Mouse (Mus musculus) forebrain, embryonic 10.5 days (tissue): ENCODE data around the gene Ror1. TPM values are rescaled to one million over a fixed set of nuclear protein-coding genes. Genes with fewer than 3 reads are reported as not detected.
A peak's percentile ranks its signal among the peaks of the same experiment; 100 is the strongest.

Experiments
- DNase-seq: peaks from one replicate; pipeline ENCODE4 v3.0.0-alpha.2; 2017; ENCODE audit warnings: low spot score; ENCODE audit errors: extremely low spot score
- H3K27ac ChIP-seq: fragments of 300-500 bp; sonication (generic); 2 replicates; pipeline ENCODE4 v1.5.1; 2016; ENCODE audit warnings: mild to moderate bottlenecking
- H3K27me3 ChIP-seq: fragments of 300-500 bp; sonication (generic); 2 replicates; pipeline ENCODE4 v1.6.1; 2016; ENCODE audit warnings: mild to moderate bottlenecking; ENCODE audit not compliant: poor library complexity, severe bottlenecking
- H3K36me3 ChIP-seq: fragments of 300-500 bp; sonication (generic); replicated peaks from 2 replicates; pipeline ENCODE4 v1.6.1; 2016; ENCODE audit warnings: mild to moderate bottlenecking, moderate library complexity
- H3K4me1 ChIP-seq: fragments of 300-500 bp; sonication (generic); 2 replicates; pipeline ENCODE4 v1.6.1; 2016
- H3K4me3 ChIP-seq: fragments of 300-500 bp; sonication (generic); 2 replicates; pipeline ENCODE4 v1.5.1; 2016; ENCODE audit warnings: mild to moderate bottlenecking, moderate library complexity
- H3K9me3 ChIP-seq: fragments of 300-500 bp; sonication (generic); 2 replicates; pipeline ENCODE4 v1.6.1; 2016; ENCODE audit warnings: mild to moderate bottlenecking, moderate library complexity
- WGBS: fragments of 180-500 bp; shearing (Covaris S2); methylation state at CpG from one replicate; pipeline ENCODE4 v1.1.7; 2016; 5-methylcytosine and 5-hydroxymethylcytosine counted together
- polyA plus RNA-seq: library from polyadenylated mRNA; unstranded; fragments of >200 nt; fragmentation: Nextera tagmentation; extraction: Ambion mirVana; gene quantifications from 2 replicates; pipeline ENCODE4 v1.2.1, GENCODE M21; 2016

Ror1 gene
- polyA plus RNA-seq, 1 experiment from 2014 or later = 7.0 TPM

- Histone ChIP-seq H3K4me1 (peaks cover 36% of the 10 kb centered on the region), H3K36me3 (peaks cover 4% of the 10 kb centered on the region; the same call in 1 of the 2 replicates), H3K27ac (no peak overlapping the region), H3K4me3 (no peak overlapping the region), H3K9me3 (no peaks in the 10 kb centered on the region), H3K27me3 (no peaks in the 10 kb centered on the region)
- DNase-seq = no peak
- 72% methylated on average over 8 of the region's 8 CpGs for WGBS
Observed at GRCm38 (mm10) chr4:100409521-100409920, 313.9 kb downstream of the Ror1 start.

DNA sequence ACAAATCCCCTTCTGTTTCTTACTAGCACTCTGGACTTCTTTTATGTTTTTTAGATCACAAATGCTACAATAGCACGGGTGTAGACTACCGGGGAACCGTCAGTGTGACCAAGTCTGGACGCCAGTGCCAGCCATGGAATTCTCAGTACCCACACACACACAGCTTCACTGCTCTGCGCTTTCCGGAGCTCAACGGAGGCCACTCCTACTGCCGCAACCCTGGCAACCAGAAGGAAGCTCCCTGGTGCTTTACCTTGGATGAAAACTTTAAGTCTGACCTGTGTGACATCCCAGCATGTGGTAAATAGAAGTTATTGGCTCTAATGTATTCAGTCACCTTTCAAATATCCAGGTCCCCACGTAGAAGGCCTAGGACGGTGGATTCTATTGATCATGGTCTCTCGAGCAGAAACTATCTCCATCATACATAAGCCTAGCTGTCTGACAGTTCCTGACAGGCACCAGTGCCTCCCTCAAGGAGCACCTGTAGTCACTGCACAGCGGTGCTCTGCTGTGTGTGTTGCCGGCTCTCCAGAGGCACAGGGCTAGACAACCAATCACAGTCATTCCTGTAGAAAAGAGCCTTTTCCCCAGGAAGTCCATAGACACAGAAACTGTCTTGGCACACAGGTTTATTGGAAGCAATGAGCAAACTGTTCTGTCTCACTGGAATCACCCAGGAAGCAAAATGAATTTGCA lies 316.4 kb downstream of the Ror1 start:
- no peaks in the 10 kb centered on the region for H3K9me3 ChIP-seq
- H3K36me3 ChIP-seq = peaks cover 4% of the 10 kb centered on the region; the same call in 1 of the 2 replicates
- no peak for DNase-seq
- 45% methylated on average over 13 of the region's 13 CpGs for WGBS
- no peaks in the 10 kb centered on the region for H3K27me3 ChIP-seq
- no peak overlapping the region for H3K4me3 ChIP-seq
- H3K4me1 ChIP-seq = peaks cover 30% of the 10 kb centered on the region
- no peak overlapping the region for H3K27ac ChIP-seq

GRCm38 (mm10) chr4:100422756-100423155 lies 327.2 kb downstream of the Ror1 start:
- H3K27ac ChIP-seq = no peak overlapping the region
- 12% methylated on average over 3 of the region's 3 CpGs for WGBS
- no peak for DNase-seq
- no peak overlapping the region for H3K4me3 ChIP-seq
- H3K9me3 ChIP-seq = no peaks in the 10 kb centered on the region
- no peaks in the 10 kb centered on the region for H3K36me3 ChIP-seq
- peaks cover 12% of the 10 kb centered on the region for H3K4me1 ChIP-seq
- H3K27me3 ChIP-seq = peaks cover 3% of the 10 kb centered on the region; the same call in 1 of the 2 replicates

GRCm38 (mm10) chr4:100426101-100426500 lies 330.5 kb downstream of the Ror1 start:
- Histone ChIP-seq H3K27me3 (peaks cover 3% of the 10 kb centered on the region; the same call in 1 of the 2 replicates), H3K36me3 (no peaks in the 10 kb centered on the region), H3K27ac (no peak overlapping the region), H3K9me3 (no peaks in the 10 kb centered on the region), H3K4me1 (peaks cover 20% of the 10 kb centered on the region), H3K4me3 (no peak overlapping the region)
- 90% methylated on average over 1 of the region's 1 CpGs for WGBS
- no peak for DNase-seq

DNA sequence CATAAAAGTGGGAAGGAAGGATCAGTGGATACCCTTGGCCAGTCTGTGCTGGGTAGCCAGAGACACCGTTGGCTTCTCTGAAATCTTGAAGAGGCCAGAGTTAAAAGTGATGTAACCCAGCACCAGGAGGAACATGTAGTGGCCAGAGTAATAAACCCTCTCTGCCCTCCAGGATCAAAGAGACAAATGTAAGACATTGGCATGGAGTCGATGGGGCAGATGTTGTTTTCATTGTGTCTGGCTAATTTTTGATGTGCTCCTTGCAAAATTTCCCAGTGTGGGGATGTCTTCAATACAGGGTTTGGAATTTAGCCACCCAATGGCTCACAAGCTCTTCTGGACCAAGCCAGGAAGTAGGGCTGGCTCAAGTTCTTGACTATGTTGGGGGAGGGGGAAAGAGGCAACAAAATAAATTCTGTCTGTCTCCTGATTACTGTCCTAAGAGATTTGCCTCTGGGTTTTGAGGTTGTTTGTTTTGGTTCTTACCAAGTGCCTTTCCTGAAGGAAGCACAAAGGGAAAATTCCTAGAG lies 333.8 kb downstream of the Ror1 start:
- Histone ChIP-seq H3K9me3 (no peaks in the 10 kb centered on the region), H3K36me3 (no peaks in the 10 kb centered on the region), H3K27ac (no peak overlapping the region), H3K4me1 (peaks cover 7% of the 10 kb centered on the region; the same call in 1 of the 2 replicates), H3K27me3 (peaks cover 3% of the 10 kb centered on the region; the same call in 1 of the 2 replicates), H3K4me3 (no peak overlapping the region)
- WGBS = 85% methylated on average over 2 of the region's 2 CpGs
- DNase-seq = no peak

DNA sequence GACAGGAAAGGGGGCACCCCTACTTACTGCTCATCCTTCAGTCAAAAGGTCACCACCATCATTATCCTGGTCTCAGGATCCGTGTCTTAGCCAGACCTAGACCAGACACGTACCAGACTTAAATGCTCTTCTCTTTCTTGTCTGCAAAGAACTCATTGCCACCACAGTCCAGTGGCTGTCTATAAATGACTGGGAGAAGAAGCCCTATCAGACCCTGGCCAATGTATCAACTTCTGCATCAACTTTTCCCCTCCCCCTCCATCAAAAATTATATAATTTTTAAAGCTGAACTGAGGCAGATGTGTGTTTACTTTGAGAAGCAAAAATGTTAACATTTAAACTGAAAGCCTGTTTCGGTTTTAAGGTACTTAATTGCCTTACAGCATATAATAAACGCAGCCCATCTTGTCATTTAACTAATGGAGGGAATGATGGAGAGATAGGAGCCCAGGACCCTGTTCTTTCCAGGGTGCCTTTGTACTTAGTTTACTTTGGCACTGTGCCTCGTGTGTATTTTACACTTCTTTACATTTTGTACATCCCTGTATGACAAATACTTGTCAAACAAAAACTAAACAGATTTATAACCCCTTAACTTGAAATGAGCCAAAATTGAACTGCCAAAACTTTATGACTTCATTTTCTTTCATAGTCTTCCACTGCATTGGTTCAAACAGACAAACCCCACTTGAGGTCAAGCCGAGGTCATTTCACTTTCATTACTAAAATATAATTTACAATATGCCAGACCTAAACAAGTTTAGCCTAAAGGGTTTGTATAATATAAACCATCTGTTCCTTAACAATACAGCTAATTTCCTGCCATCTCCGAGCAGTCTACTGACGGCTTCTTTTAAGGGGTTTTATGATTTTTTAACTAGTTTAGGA lies 339.9 kb downstream of the Ror1 start:
- Histone ChIP-seq H3K9me3 (no peaks in the 10 kb centered on the region), H3K4me1 (no peaks in the 10 kb centered on the region), H3K27me3 (no peaks in the 10 kb centered on the region), H3K27ac (no peak overlapping the region), H3K36me3 (no peaks in the 10 kb centered on the region), H3K4me3 (no peak overlapping the region)
- WGBS = 79% methylated on average over 8 of the region's 8 CpGs
- no peak for DNase-seq

DNA sequence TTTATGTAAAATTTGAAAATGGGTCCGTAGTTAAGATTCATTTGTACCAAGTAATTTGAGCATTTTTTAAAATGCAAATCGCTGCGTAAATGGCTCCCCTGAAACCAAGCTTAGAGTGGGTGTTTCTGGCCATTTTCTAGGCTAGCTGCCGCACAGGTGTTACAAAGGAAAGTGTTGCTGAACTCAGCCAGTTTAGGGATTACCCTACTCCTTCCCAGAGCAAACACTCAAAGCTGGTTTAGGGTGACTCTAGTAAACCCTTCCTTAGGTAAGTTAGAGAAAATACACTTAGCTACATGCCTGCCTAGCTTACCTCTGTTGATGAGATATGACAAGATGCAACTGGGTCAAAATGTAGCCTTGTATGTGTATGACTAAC lies 340.6 kb downstream of the Ror1 start:
- Histone ChIP-seq H3K4me1 (no peaks in the 10 kb centered on the region), H3K36me3 (peaks cover 6% of the 10 kb centered on the region), H3K4me3 (no peak overlapping the region), H3K27ac (no peak overlapping the region), H3K9me3 (no peaks in the 10 kb centered on the region; the same call in 1 of the 2 replicates), H3K27me3 (no peaks in the 10 kb centered on the region)
- DNase-seq = no peak
- WGBS = 89% methylated on average over 4 of the region's 4 CpGs

GRCm38 (mm10) chr4:100446897-100447296 lies 351.3 kb downstream of the Ror1 start:
- Histone ChIP-seq H3K27ac (no peak overlapping the region), H3K4me1 (no peaks in the 10 kb centered on the region), H3K4me3 (no peak overlapping the region), H3K36me3 (peaks cover 3% of the 10 kb centered on the region), H3K9me3 (no peaks in the 10 kb centered on the region), H3K27me3 (no peaks in the 10 kb centered on the region)
- 73% methylated on average over 3 of the region's 3 CpGs for WGBS
- no peak for DNase-seq

- Histone ChIP-seq H3K36me3 (no peaks in the 10 kb centered on the region), H3K27ac (no peak overlapping the region), H3K4me1 (peaks cover 3% of the 10 kb centered on the region; the same call in 1 of the 2 replicates), H3K4me3 (no peak overlapping the region), H3K9me3 (no peaks in the 10 kb centered on the region), H3K27me3 (no peaks in the 10 kb centered on the region)
- DNase-seq = no peak
- WGBS = 58% methylated on average over 9 of the region's 9 CpGs
Observed at GRCm38 (mm10) chr4:100462493-100463120, 367.0 kb downstream of the Ror1 start.

- 32% methylated on average over 15 of the region's 15 CpGs for WGBS
- Histone ChIP-seq H3K4me1 (peaks cover 13% of the 10 kb centered on the region), H3K9me3 (no peaks in the 10 kb centered on the region), H3K4me3 (peak within 1 kb of the TSS; percentile 45), H3K27me3 (no peaks in the 10 kb centered on the region), H3K36me3 (no peaks in the 10 kb centered on the region), H3K27ac (peak within 1 kb of the TSS; percentile 74)
- peak; percentile 75 for DNase-seq
Observed at GRCm38 (mm10) chr4:100478592-100479321, 383.2 kb downstream of the Ror1 start, which contains the start of gene Ube2u. Gene Ube2u (plus strand): TSS chr4:100478849.

DNA sequence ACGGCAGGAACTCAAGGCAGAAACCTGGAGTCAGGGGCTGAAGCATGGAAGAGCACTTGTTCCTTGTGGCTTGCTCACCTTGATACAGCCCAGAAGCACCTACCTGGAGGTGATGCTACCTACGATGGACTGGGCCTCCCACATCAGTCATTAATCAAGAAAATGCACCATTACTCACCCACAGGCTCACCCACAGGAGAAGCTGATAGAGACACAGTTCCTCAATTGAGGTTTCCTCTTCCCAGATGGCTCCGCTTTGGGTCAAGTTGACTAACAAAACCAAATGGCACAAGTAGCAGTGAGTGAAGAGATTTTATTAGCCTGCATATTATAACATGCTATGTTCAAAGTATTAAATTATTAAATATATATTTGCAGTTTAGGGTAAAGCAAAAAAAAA lies 392.9 kb downstream of the Ror1 start:
- Histone ChIP-seq H3K4me1 (no peaks in the 10 kb centered on the region), H3K4me3 (no peak overlapping the region), H3K9me3 (no peaks in the 10 kb centered on the region), H3K27me3 (no peaks in the 10 kb centered on the region), H3K36me3 (no peaks in the 10 kb centered on the region), H3K27ac (no peak overlapping the region)
- 88% methylated on average over 3 of the region's 3 CpGs for WGBS
- no peak for DNase-seq
